Mouse (Mus musculus): ENCODE measurements around the gene Mfsd10.
"Not testable (repeated sequence)": the region's sequence is repeated elsewhere in the genome, so short reads cannot be mapped to it uniquely, and the experiment has no call there.

Gene Mfsd10

GRCm38 (mm10) chr5:34604576-34604975 lies 32.4 kb downstream of the Mfsd10 start:
- no peak for DNase-seq (ENCODE audit: low spot score)

- DNase-seq (ENCODE audit: low spot score): no peak
Observed at GRCm38 (mm10) chr5:34593202-34593727, 43.7 kb downstream of the Mfsd10 start.

GRCm38 (mm10) chr5:34592666-34593065 lies 44.3 kb downstream of the Mfsd10 start:
- no peak for DNase-seq (ENCODE audit: low spot score)

GRCm38 (mm10) chr5:34592224-34592623 lies 44.8 kb downstream of the Mfsd10 start:
- not testable (repeated sequence) for DNase-seq (ENCODE audit: low spot score)

GRCm38 (mm10) chr5:34591388-34592004 lies 45.5 kb downstream of the Mfsd10 start:
- no peak for DNase-seq (ENCODE audit: low spot score)

- no peak for DNase-seq (ENCODE audit: low spot score)
Observed at GRCm38 (mm10) chr5:34590702-34591101, 46.3 kb downstream of the Mfsd10 start.

GRCm38 (mm10) chr5:34590059-34590458 lies 47.0 kb downstream of the Mfsd10 start:
- no peak for DNase-seq (ENCODE audit: low spot score)

GRCm38 (mm10) chr5:34587881-34588280 lies 49.1 kb downstream of the Mfsd10 start:
- DNase-seq (ENCODE audit: low spot score): no peak

GRCm38 (mm10) chr5:34585216-34585615 lies 51.8 kb downstream of the Mfsd10 start:
- no peak for DNase-seq (ENCODE audit: low spot score)

All from spleen, adult 12 weeks (tissue).